Mouse (Mus musculus): Measurements from ENCODE around the gene Nomo1. TPM values are rescaled to one million over a fixed set of nuclear protein-coding genes. Genes with fewer than 3 reads are reported as not detected.
A peak's percentile ranks its signal among the peaks of the same experiment; 100 is the strongest.

Gene Nomo1
- polyA plus RNA-seq, 1 experiment from 2014 or later: 19.9 TPM

DNA sequence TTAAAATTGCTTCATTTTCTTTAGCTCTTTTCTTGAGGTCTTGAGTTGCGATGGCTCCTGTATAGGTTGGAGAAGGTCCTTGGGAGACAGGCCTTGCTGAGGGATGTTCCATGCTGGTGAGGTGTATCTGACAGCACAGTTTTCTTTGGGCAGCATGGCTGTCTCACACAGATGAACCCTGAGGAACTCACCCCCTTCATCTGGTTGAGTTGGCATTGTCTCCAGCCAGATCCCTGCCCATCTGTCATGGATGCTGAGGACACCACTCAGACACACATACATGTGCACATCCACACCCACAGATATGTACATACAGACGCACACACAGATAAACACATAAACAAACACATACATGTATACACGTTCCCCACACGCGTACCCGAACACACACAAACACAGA, 29.8 kb downstream of the Nomo1 start:
- 89% methylated on average over 6 of the region's 6 CpGs for WGBS (ENCODE audit: insufficient replicate concordance)
- no peak for ATAC-seq
- no peaks in the 10 kb centered on the region for H3K9me3 ChIP-seq (ENCODE audit: low read length)

DNA sequence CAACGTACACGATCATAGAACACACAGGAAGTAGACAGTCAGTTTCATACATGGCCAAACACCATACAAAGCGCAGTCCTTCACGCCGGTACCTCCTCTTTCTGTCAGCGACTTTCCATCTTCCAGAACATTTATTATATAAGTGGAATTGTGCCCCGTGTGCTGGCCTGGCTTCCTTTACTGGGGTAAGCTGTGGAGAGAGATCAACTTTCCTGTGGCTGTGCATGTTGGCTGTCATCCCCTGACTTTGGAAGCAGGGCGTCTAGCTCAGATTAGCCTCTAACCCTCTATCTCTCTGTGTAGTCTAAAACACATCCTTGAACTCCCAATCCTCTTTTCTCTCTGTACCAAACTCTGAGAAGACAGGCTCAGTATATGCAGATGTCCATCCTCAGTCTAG, 35.3 kb downstream of the Nomo1 start:
- H3K9me3 ChIP-seq (ENCODE audit: low read length): no peaks in the 10 kb centered on the region
- DNase-seq (no peak), ATAC-seq (no peak)
- peaks cover 57% of the 10 kb centered on the region for H3K36me3 ChIP-seq (replicated peaks; ENCODE audit: insufficient read depth, low read length)
- no peak overlapping the region for H3K4me3 ChIP-seq (ENCODE audit: low read depth, low read length)
- 90% methylated on average over 8 of the region's 8 CpGs for WGBS (ENCODE audit: insufficient replicate concordance)
- no peak overlapping the region for H3K27ac ChIP-seq (ENCODE audit: low read depth)
- no peak overlapping the region for H3K4me2 ChIP-seq (ENCODE audit: low read depth, low read length)
- H3K4me1 ChIP-seq (ENCODE audit: insufficient read depth): no peaks in the 10 kb centered on the region
- H3K9ac ChIP-seq (replicated peaks): no peak overlapping the region
- TF ChIP-seq CTCF (IDR thresholded peaks at IDR 0.05; ENCODE audit: low read depth) (no peak), EP300 (IDR thresholded peaks at IDR 0.05; ENCODE audit: low read depth) (no peak)
- H3K27me3 ChIP-seq (ENCODE audit: insufficient read depth, low read length): no peaks in the 10 kb centered on the region

More for the DNA sequence above, 29.8 kb downstream of the Nomo1 start:
- no peak overlapping the region for H3K27ac ChIP-seq (ENCODE audit: low read depth)
- no peak for TF ChIP-seq EP300 (IDR thresholded peaks at IDR 0.05; ENCODE audit: low read depth)
- H3K4me3 ChIP-seq (ENCODE audit: low read depth, low read length): no peak overlapping the region
- no peak overlapping the region for H3K9ac ChIP-seq (replicated peaks)
- peaks cover 45% of the 10 kb centered on the region for H3K36me3 ChIP-seq (replicated peaks; ENCODE audit: insufficient read depth, low read length)
- H3K4me2 ChIP-seq (ENCODE audit: low read depth, low read length): no peak overlapping the region
- H3K27me3 ChIP-seq (ENCODE audit: insufficient read depth, low read length): no peaks in the 10 kb centered on the region
- 0 out of 2 replicates have a peak, but pooled peaks cover 2% of the 10 kb centered on the region for H3K4me1 ChIP-seq (ENCODE audit: insufficient read depth)
- no peak for DNase-seq

DNA sequence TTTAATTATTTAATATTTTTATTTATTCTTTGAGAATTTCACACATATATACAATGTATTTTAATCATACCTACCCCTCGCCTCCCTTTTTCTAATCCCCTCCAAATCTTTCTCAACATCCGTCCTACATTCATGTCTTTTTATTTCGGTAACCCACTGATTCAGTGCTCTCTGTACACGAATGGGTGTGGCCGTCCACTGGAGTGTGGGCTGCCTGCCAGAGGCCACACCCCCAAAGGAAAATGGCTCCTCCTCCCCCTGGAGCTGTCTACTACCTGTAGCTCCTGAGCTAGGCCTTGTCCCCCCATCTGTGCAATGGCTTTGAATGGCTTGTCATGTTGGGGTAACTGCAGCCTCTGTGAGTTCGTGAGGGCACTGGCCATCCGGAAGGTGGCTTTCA, 43.3 kb downstream of the Nomo1 start:
- H3K27me3 ChIP-seq (ENCODE audit: insufficient read depth, low read length): no peaks in the 10 kb centered on the region

DNA sequence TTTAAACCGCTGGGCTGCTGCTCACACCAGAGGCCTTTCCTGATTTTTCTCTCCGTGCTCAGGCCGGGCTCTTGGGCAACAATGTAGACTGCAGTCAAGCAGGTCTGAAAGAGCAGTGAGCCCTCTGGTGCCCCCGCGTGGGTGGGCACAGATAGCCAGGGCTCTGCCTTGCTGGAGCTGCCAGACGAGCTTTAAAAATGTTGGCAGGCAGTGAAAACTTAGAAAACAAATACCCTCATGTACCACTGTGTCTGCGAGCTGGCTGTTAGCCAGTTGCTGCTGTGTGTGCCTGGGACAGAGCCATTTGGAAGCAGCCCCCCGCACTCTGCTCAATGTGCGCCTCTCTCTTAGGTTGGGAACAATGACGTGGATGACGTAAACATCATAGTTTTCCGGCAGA, 44.2 kb downstream of the Nomo1 start:
- Histone ChIP-seq H3K36me3 (replicated peaks; ENCODE audit: insufficient read depth, low read length) (peaks cover 48% of the 10 kb centered on the region), H3K9ac (replicated peaks) (no peak overlapping the region), H3K4me2 (ENCODE audit: low read depth, low read length) (no peak overlapping the region), H3K27me3 (ENCODE audit: insufficient read depth, low read length) (no peaks in the 10 kb centered on the region), H3K4me1 (ENCODE audit: insufficient read depth) (no peaks in the 10 kb centered on the region), H3K4me3 (ENCODE audit: low read depth, low read length) (no peak overlapping the region), H3K9me3 (ENCODE audit: low read length) (no peaks in the 10 kb centered on the region), H3K27ac (ENCODE audit: low read depth) (no peak overlapping the region)
- TF ChIP-seq EP300 (IDR thresholded peaks at IDR 0.05; ENCODE audit: low read depth) (no peak), CTCF (IDR thresholded peaks at IDR 0.05; ENCODE audit: low read depth) (no peak)
- DNase-seq (no peak), ATAC-seq (no peak)
- WGBS (ENCODE audit: insufficient replicate concordance): 87% methylated on average over 12 of the region's 12 CpGs

More for the DNA sequence above, 43.3 kb downstream of the Nomo1 start:
- no peaks in the 10 kb centered on the region for H3K9me3 ChIP-seq (ENCODE audit: low read length)
- ATAC-seq (no peak), DNase-seq (no peak)
- H3K9ac ChIP-seq (replicated peaks): no peak overlapping the region
- H3K27ac ChIP-seq (ENCODE audit: low read depth): no peak overlapping the region
- TF ChIP-seq EP300 (IDR thresholded peaks at IDR 0.05; ENCODE audit: low read depth): no peak
- no peak for TF ChIP-seq CTCF (IDR thresholded peaks at IDR 0.05; ENCODE audit: low read depth)
- 73% methylated on average over 7 of the region's 7 CpGs for WGBS (ENCODE audit: insufficient replicate concordance)
- H3K4me1 ChIP-seq (ENCODE audit: insufficient read depth): no peaks in the 10 kb centered on the region
- H3K4me2 ChIP-seq (ENCODE audit: low read depth, low read length): no peak overlapping the region
- peaks cover 50% of the 10 kb centered on the region for H3K36me3 ChIP-seq (replicated peaks; ENCODE audit: insufficient read depth, low read length)
- H3K4me3 ChIP-seq (ENCODE audit: low read depth, low read length): no peak overlapping the region

DNA sequence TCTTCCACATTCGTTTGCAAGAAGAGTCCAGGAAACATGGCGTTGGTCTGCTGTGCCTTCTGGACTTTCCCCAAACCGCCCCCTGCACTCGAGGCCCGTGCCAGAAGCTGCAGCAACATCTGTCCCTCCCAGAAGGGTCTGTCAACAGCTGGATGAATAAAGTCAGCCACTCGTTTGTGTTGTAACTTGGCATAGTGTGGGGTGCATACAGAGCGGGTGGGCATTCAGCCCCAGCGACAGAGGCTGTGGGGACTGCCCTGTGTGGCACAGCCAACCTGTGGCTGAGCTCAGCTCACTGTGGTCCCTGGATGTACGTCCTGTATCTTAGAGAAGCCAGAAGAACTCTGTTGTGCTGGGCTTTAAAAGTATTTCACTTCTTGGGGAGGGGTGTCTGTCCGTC, 50.5 kb downstream of the Nomo1 start:
- peaks cover 46% of the 10 kb centered on the region for H3K36me3 ChIP-seq (replicated peaks; ENCODE audit: insufficient read depth, low read length)
- no peak for TF ChIP-seq EP300 (IDR thresholded peaks at IDR 0.05; ENCODE audit: low read depth)
- TF ChIP-seq CTCF (IDR thresholded peaks at IDR 0.05; ENCODE audit: low read depth): no peak

DNA sequence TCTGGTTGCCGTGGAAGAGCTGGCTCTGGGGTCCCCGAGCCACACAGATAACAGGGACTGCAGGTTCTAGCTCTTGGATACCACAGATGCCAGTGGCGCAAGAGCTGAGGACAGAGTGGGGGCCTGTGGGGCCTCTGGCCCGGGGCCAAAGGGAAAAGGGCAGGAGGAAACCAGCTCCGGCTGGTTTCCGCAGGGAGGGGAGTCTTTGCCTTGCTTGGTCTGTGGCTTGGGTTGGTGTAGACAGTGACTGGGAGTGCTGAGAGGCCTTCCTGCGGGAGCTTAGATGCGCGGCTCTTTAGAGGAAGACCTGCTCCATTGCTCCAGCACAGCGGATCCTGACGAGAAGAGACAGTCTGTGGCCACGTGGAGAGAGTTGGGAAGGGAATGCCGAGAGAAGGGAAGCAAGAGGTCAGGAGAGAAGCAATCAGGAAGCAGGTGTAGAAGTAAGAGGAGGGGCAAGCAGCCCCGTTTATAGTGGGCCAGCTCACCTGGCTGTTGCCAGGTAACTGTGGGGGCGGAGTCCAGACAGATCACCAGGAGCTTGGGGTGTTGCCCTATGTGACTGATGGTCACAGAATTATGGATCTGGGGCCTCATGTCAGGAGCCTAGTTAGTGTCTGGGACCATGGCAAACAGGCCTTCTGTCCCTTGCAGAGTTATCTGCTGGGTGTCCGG, 51.5 kb downstream of the Nomo1 start:
- TF ChIP-seq CTCF (IDR thresholded peaks at IDR 0.05; ENCODE audit: low read depth): no peak
- TF ChIP-seq EP300 (IDR thresholded peaks at IDR 0.05; ENCODE audit: low read depth): no peak
- WGBS (ENCODE audit: insufficient replicate concordance): 63% methylated on average over 16 of the region's 16 CpGs
- DNase-seq (peak; percentile 30), ATAC-seq (peak; percentile 36; the same call in 1 of the 2 replicates)
- H3K4me2 ChIP-seq (ENCODE audit: low read depth, low read length): no peak overlapping the region
- no peaks in the 10 kb centered on the region for H3K27me3 ChIP-seq (ENCODE audit: insufficient read depth, low read length)
- H3K4me3 ChIP-seq (ENCODE audit: low read depth, low read length): no peak overlapping the region
- no peak overlapping the region for H3K9ac ChIP-seq (replicated peaks)
- H3K4me1 ChIP-seq (ENCODE audit: insufficient read depth): no peaks in the 10 kb centered on the region; the same call in 1 of the 2 replicates
- no peaks in the 10 kb centered on the region for H3K9me3 ChIP-seq (ENCODE audit: low read length)
- H3K27ac ChIP-seq (ENCODE audit: low read depth): no peak overlapping the region
- H3K36me3 ChIP-seq (replicated peaks; ENCODE audit: insufficient read depth, low read length): peaks cover 37% of the 10 kb centered on the region

More for the DNA sequence above, 50.5 kb downstream of the Nomo1 start:
- Histone ChIP-seq H3K4me2 (ENCODE audit: low read depth, low read length) (no peak overlapping the region), H3K4me1 (ENCODE audit: insufficient read depth) (no peaks in the 10 kb centered on the region; the same call in 1 of the 2 replicates), H3K27me3 (ENCODE audit: insufficient read depth, low read length) (no peaks in the 10 kb centered on the region), H3K9ac (replicated peaks) (no peak overlapping the region), H3K27ac (ENCODE audit: low read depth) (no peak overlapping the region), H3K4me3 (ENCODE audit: low read depth, low read length) (no peak overlapping the region), H3K9me3 (ENCODE audit: low read length) (no peaks in the 10 kb centered on the region)
- WGBS (ENCODE audit: insufficient replicate concordance): 75% methylated on average over 10 of the region's 10 CpGs
- ATAC-seq (no peak), DNase-seq (no peak)

All from liver, postnatal 0 days (tissue).